Mouse (Mus musculus): Measurements from ENCODE around the gene Peg10. TPM values are rescaled to one million over a fixed set of nuclear protein-coding genes. Genes with fewer than 3 reads are reported as not detected.
A peak's percentile ranks its signal among the peaks of the same experiment; 100 is the strongest.

Peg10 gene
- total and polyA plus RNA-seq, 3 experiments: 0.55 to 1.1 (median 1.0) TPM

- DNase-seq: no peak
- H3K36me3 ChIP-seq (ENCODE audit: control insufficient read depth, insufficient read depth, low read length): no peaks in the 10 kb centered on the region
- H3K27ac ChIP-seq: no peak overlapping the region
- no peak overlapping the region for H3K9ac ChIP-seq (ENCODE audit: low read depth, low read length)
- H3K27me3 ChIP-seq (ENCODE audit: control insufficient read depth, insufficient read depth, low read length): no peaks in the 10 kb centered on the region
- WGBS: 32% methylated on average over 2 of the region's 2 CpGs
- no peak for TF ChIP-seq POLR2A (IDR thresholded peaks at IDR 0.05; ENCODE audit: insufficient read depth, low read depth, low read length)
- TF ChIP-seq CTCF (IDR thresholded peaks at IDR 0.05): no peak
- no peak for TF ChIP-seq EP300 (IDR thresholded peaks at IDR 0.05; ENCODE audit: insufficient read depth, low read depth, low read length)
- H3K4me3 ChIP-seq: no peak overlapping the region
- no peaks in the 10 kb centered on the region for H3K4me1 ChIP-seq (ENCODE audit: control insufficient read depth, insufficient read depth, low read length)
- no peaks in the 10 kb centered on the region for H3K79me2 ChIP-seq (replicated peaks; ENCODE audit: control insufficient read depth, insufficient read depth, low read length)
- intact Hi-C loops (cut with DNase I): no loop called here
Observed at GRCm38 (mm10) chr6:4798382-4798781, 51.3 kb downstream of the Peg10 start.

GRCm38 (mm10) chr6:4799359-4799758 is 52.3 kb downstream of the Peg10 start:
- Histone ChIP-seq H3K4me1 (ENCODE audit: control insufficient read depth, insufficient read depth, low read length) (no peaks in the 10 kb centered on the region), H3K36me3 (ENCODE audit: control insufficient read depth, insufficient read depth, low read length) (no peaks in the 10 kb centered on the region), H3K27me3 (ENCODE audit: control insufficient read depth, insufficient read depth, low read length) (no peaks in the 10 kb centered on the region), H3K9ac (ENCODE audit: low read depth, low read length) (no peak overlapping the region), H3K27ac (no peak overlapping the region), H3K79me2 (replicated peaks; ENCODE audit: control insufficient read depth, insufficient read depth, low read length) (no peaks in the 10 kb centered on the region), H3K4me3 (no peak overlapping the region)
- DNase-seq: no peak
- TF ChIP-seq EP300 (IDR thresholded peaks at IDR 0.05; ENCODE audit: insufficient read depth, low read depth, low read length) (no peak), CTCF (IDR thresholded peaks at IDR 0.05) (peak; percentile 18; the same call in 1 of the 2 replicates)
- intact Hi-C loops (cut with DNase I): no loop called here
- WGBS: 81% methylated on average over 2 of the region's 2 CpGs

DNA sequence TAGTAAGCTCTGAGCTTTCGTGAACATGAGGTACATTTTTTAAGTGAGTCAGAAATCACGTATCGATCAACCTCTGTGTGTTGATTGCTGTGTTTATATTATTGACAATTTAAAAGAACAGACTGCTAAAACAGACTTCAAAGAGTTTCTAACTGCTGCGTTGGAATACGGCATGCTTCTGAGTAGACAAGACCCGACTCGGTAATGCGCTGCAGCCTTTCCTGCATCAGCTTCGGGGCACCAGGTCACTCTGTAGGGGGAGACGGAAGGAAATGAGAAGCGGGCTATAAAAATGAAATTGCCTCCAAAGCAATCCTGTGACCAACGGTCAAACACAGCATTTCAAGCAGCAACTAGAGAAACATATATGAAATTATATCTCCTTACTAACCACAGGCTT is 59.9 kb downstream of the Peg10 start:
- no peaks in the 10 kb centered on the region for H3K4me1 ChIP-seq (ENCODE audit: control insufficient read depth, insufficient read depth, low read length)
- TF ChIP-seq CTCF (IDR thresholded peaks at IDR 0.05) (no peak), POLR2A (IDR thresholded peaks at IDR 0.05; ENCODE audit: insufficient read depth, low read depth, low read length) (no peak), EP300 (IDR thresholded peaks at IDR 0.05; ENCODE audit: insufficient read depth, low read depth, low read length) (no peak)
- no peak overlapping the region for H3K27ac ChIP-seq
- WGBS: 76% methylated on average over 12 of the region's 12 CpGs
- DNase-seq: no peak
- intact Hi-C loops (cut with DNase I): no loop called here
- H3K36me3 ChIP-seq (ENCODE audit: control insufficient read depth, insufficient read depth, low read length): no peaks in the 10 kb centered on the region
- no peaks in the 10 kb centered on the region for H3K79me2 ChIP-seq (replicated peaks; ENCODE audit: control insufficient read depth, insufficient read depth, low read length)
- no peak overlapping the region for H3K4me3 ChIP-seq
- no peak overlapping the region for H3K9ac ChIP-seq (ENCODE audit: low read depth, low read length)
- H3K27me3 ChIP-seq (ENCODE audit: control insufficient read depth, insufficient read depth, low read length): no peaks in the 10 kb centered on the region

Other genes starting within 250 kb of the Peg10 start
- gene Col1a2, start 242.5 kb upstream of the Peg10 start, total RNA-seq (2021): 10 to 100 TPM; 60.1 to 88.9 TPM
- 89.3 and 99.8 TPM in 2 replicates for gene Col1a2, start 242.5 kb upstream of the Peg10 start, polyA plus RNA-seq (2012; rRNA removed)
- gene Casd1, start 146.5 kb upstream of the Peg10 start, total RNA-seq (2021): 10 to 100 TPM; 26.1 to 26.4 TPM
- 12.3 and 25.2 TPM in 2 replicates for gene Casd1, start 146.5 kb upstream of the Peg10 start, polyA plus RNA-seq (2012; rRNA removed)
- 10 to 100 TPM; 19.4 to 19.5 TPM for gene Sgce, start 99 bp upstream of the Peg10 start, total RNA-seq (2021)
- gene Sgce, start 99 bp upstream of the Peg10 start, polyA plus RNA-seq (2012; rRNA removed): 12.5 and 19.7 TPM in 2 replicates
- 10 to 100 TPM; 10.9 to 11.8 TPM for gene Ppp1r9a, start 155.6 kb downstream of the Peg10 start, total RNA-seq (2021)
- 4.6 and 7.9 TPM in 2 replicates for gene Ppp1r9a, start 155.6 kb downstream of the Peg10 start, polyA plus RNA-seq (2012; rRNA removed)